Comparison of ENCODE assay signal across 19 mouse cellular contexts in the genomic region with DNA sequence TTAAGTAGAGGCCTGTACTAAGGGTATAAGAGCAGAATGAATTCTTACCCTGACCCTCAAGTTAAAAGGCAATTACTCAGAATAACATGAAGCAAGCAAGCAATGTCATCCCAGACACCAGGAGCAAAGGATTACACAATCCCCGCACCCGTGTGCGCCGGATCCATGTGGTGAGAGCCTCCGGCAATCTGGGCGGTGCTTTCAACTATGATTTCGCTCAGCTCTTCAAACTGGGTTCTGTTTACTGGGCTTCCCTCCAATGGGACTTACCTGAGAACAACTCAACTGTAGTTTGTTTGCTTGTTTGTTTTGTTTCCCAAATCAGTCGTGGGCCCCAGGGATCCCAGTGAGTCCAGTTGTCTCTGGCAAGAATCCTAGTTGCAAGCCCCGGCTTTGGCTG.
A peak's percentile ranks its signal among the peaks of the same experiment; 100 is the strongest.
DNase-seq lines count a peak whose midpoint lies in the region; ATAC-seq and TF ChIP-seq lines count a peak whose summit lies in the region.
"Had no signal": no experiment of that assay in that cellular context is flagged by ENCODE, and none has a peak within 500 bp of the region (broad histone marks: within the 10 kb centered on the region; RNA-seq: fewer than 3 reads in every experiment).

No protein-coding gene starts in this region.

- no peak overlapping the region for H3K4me3 ChIP-seq in liver, embryonic 13.5 days (replicated peaks)
- no peak overlapping the region for H3K4me3 ChIP-seq in liver, embryonic 11.5 days (ENCODE audit: low read depth, low read length)
- H3K4me3 ChIP-seq in ES-E14 (ENCODE audit: insufficient read depth in 1 of 2, low read depth in 1 of 2, low read length in 2 of 2, poor library complexity in 1 of 2, severe bottlenecking in 1 of 2), result peak overlapping the region; percentile 10 to 48; a peak in 1 of 4 replicates
- no peak overlapping the region for H3K4me3 ChIP-seq in liver, postnatal 0 days (ENCODE audit: low read depth, low read length)
- H3K4me3 ChIP-seq: embryonic facial prominence, embryonic 10.5 days; forebrain, embryonic 15.5 days; heart, adult 2 months; heart, embryonic 15.5 days; hindbrain, embryonic 15.5 days had no signal

- no peak overlapping the region for H3K27ac ChIP-seq in liver, embryonic 13.5 days
- H3K27ac ChIP-seq in liver, embryonic 11.5 days (ENCODE audit: low read depth, low read length), result no peak overlapping the region
- H3K27ac ChIP-seq in ES-E14 (ENCODE audit: insufficient read depth, low read depth, low read length, poor library complexity, severe bottlenecking), result no peak overlapping the region
- H3K27ac ChIP-seq in liver, postnatal 0 days (ENCODE audit: low read depth), result no peak overlapping the region
- H3K27ac ChIP-seq: embryonic facial prominence, embryonic 10.5 days; forebrain, embryonic 15.5 days; heart, adult 2 months; heart, embryonic 15.5 days; hindbrain, embryonic 15.5 days had no signal

- whole genome bisulfite sequencing in liver, embryonic 13.5 days (ENCODE audit: insufficient replicate concordance), result 71% methylated on average over 9 of the region's 9 CpGs
- 73% methylated on average over 9 of the region's 9 CpGs for WGBS in liver, embryonic 11.5 days
- WGBS in liver, postnatal 0 days (ENCODE audit: insufficient replicate concordance), result 69% methylated on average over 9 of the region's 9 CpGs

- H3K36me3 ChIP-seq in liver, embryonic 13.5 days, result no peaks in the 10 kb centered on the region
- H3K36me3 ChIP-seq in liver, embryonic 11.5 days (ENCODE audit: control insufficient read depth, insufficient read depth, low read length), result no peaks in the 10 kb centered on the region
- no peaks in the 10 kb centered on the region for H3K36me3 ChIP-seq in ES-E14 (ENCODE audit: control insufficient read depth, insufficient read depth, low read length, poor library complexity, severe bottlenecking)
- H3K36me3 ChIP-seq in liver, postnatal 0 days (replicated peaks; ENCODE audit: insufficient read depth, low read length), result no peaks in the 10 kb centered on the region
- H3K36me3 ChIP-seq: embryonic facial prominence, embryonic 10.5 days; forebrain, embryonic 15.5 days; heart, embryonic 15.5 days; hindbrain, embryonic 15.5 days had no signal

- H3K4me2 ChIP-seq in liver, embryonic 13.5 days, result no peak overlapping the region
- no peak overlapping the region for H3K4me2 ChIP-seq in liver, embryonic 11.5 days
- no peak overlapping the region for H3K4me2 ChIP-seq in liver, postnatal 0 days (ENCODE audit: low read depth, low read length)
- H3K4me2 ChIP-seq: forebrain, embryonic 15.5 days; heart, embryonic 11.5 days; heart, embryonic 15.5 days; hindbrain, embryonic 15.5 days had no signal

- DNase-seq in liver, embryonic 13.5 days, result no peak
- no peak for DNase-seq in liver, embryonic 11.5 days (ENCODE audit: low spot score)
- DNase-seq in ES-E14 (ENCODE audit: low read depth, low spot score) (peak; percentile 31), ZHBTc4 (ENCODE audit: low read depth, low spot score) (peak; percentile 50)
- DNase-seq in liver, postnatal 0 days, result peak; percentile 17
- no peak for DNase-seq in ovary, adult 18-20 months (ENCODE audit: low spot score)
- DNase-seq in right cerebral cortex, adult 18-20 months, result no peak
- DNase-seq: adrenal gland, adult 2 months; adrenal gland, postnatal 25 days; cerebellum, adult 18-20 months; cerebellum, adult 9-11 months; gastrocnemius, postnatal 10 days; heart, adult 2 months; heart, postnatal 14 days had no signal

- no peak for TF ChIP-seq EP300 in liver, postnatal 0 days (IDR thresholded peaks at IDR 0.05; ENCODE audit: low read depth)

- H3K4me1 ChIP-seq in liver, embryonic 13.5 days (replicated peaks), result no peaks in the 10 kb centered on the region
- H3K4me1 ChIP-seq in liver, embryonic 11.5 days (replicated peaks; ENCODE audit: control insufficient read depth, insufficient read depth, low read length), result no peaks in the 10 kb centered on the region
- H3K4me1 ChIP-seq in ES-E14 (ENCODE audit: control insufficient read depth in 2 of 2, insufficient read depth in 2 of 2, low read length in 2 of 2, poor library complexity in 1 of 2), result no peaks in the 10 kb centered on the region; a peak in 1 of 4 replicates
- H3K4me1 ChIP-seq in liver, postnatal 0 days (ENCODE audit: insufficient read depth), result no peaks in the 10 kb centered on the region

- no peak overlapping the region for H3K9ac ChIP-seq in liver, embryonic 13.5 days
- no peak overlapping the region for H3K9ac ChIP-seq in liver, embryonic 11.5 days (ENCODE audit: low read depth, low read length)
- H3K9ac ChIP-seq in ES-E14 (ENCODE audit: insufficient read depth, low read depth, low read length, poor library complexity, severe bottlenecking), result no peak overlapping the region; the same call in 1 of the 2 replicates
- no peak overlapping the region for H3K9ac ChIP-seq in liver, postnatal 0 days (replicated peaks)
- H3K9ac ChIP-seq: forebrain, embryonic 15.5 days; heart, embryonic 15.5 days; hindbrain, embryonic 15.5 days had no signal

- ATAC-seq in liver, embryonic 13.5 days (ENCODE audit: low read depth), result peak; percentile 48; the same call in 1 of the 2 replicates
- ATAC-seq in liver, embryonic 11.5 days (replicated peaks; ENCODE audit: low FRiP score), result no peak
- peak; percentile 62; the same call in 1 of the 2 replicates for ATAC-seq in liver, postnatal 0 days
- ATAC-seq: forebrain, embryonic 15.5 days had no signal

- H3K9me3 ChIP-seq in liver, embryonic 13.5 days (replicated peaks), result no peaks in the 10 kb centered on the region
- no peaks in the 10 kb centered on the region for H3K9me3 ChIP-seq in liver, embryonic 11.5 days (ENCODE audit: control insufficient read depth, low read length)
- H3K9me3 ChIP-seq in ES-E14 (ENCODE audit: control insufficient read depth, insufficient read depth, low read depth, low read length), result no peaks in the 10 kb centered on the region
- H3K9me3 ChIP-seq in liver, postnatal 0 days (ENCODE audit: low read length), result no peaks in the 10 kb centered on the region
- H3K9me3 ChIP-seq: embryonic facial prominence, embryonic 10.5 days; forebrain, embryonic 15.5 days; heart, embryonic 15.5 days; hindbrain, embryonic 15.5 days had no signal

- no peaks in the 10 kb centered on the region for H3K27me3 ChIP-seq in liver, embryonic 13.5 days
- H3K27me3 ChIP-seq in liver, embryonic 11.5 days (replicated peaks; ENCODE audit: control insufficient read depth, insufficient read depth, low read length), result no peaks in the 10 kb centered on the region
- no peaks in the 10 kb centered on the region for H3K27me3 ChIP-seq in liver, postnatal 0 days (ENCODE audit: insufficient read depth, low read length)
- H3K27me3 ChIP-seq: forebrain, embryonic 15.5 days; heart, embryonic 15.5 days; hindbrain, embryonic 15.5 days had no signal

- no peak for TF ChIP-seq CTCF in liver, postnatal 0 days (IDR thresholded peaks at IDR 0.05; ENCODE audit: low read depth)

- in situ Hi-C loops in ES-E14 (cut with MboI; ENCODE audit: low sequenced_read_pairs in 2 of 2, unreplicated experiment in 2 of 2), result no loop called here

TF ChIP-seq in ES-E14, 5 proteins besides CTCF, POLR2A, EP300 and RAD21:
- TF ChIP-seq MAFK (IDR thresholded peaks at IDR 0.05; ENCODE audit: insufficient read depth, low read depth, low read length) (no peak), HCFC1 (IDR thresholded peaks at IDR 0.05; ENCODE audit: borderline replicate concordance, insufficient read depth, low read length) (no peak), ZNF384 (IDR thresholded peaks at IDR 0.05; ENCODE audit: low read depth, low read length) (no peak), ZC3H11A (IDR thresholded peaks at IDR 0.05; ENCODE audit: borderline replicate concordance, low read depth, low read length) (no peak), CHD2 (IDR thresholded peaks at IDR 0.05; ENCODE audit: low read depth, low read length) (no peak)
TF ChIP-seq in ES-E14: peak in this region for 0.

Comparison
In these comparisons a context has a peak if more than half of its experiments do, and no peak if none do; other contexts are left out.
1. DNase-seq: peak in ES-E14 (single experiment), ZHBTc4 (single experiment) and liver, postnatal 0 days (single experiment); none in liver, embryonic 13.5 days (single experiment), liver, embryonic 11.5 days (single experiment), ovary, adult 18-20 months (single experiment) and right cerebral cortex, adult 18-20 months (single experiment).
2. H3K4me3 ChIP-seq: peak in ES-E14 (2 of 2); none in liver, embryonic 13.5 days (single experiment), liver, embryonic 11.5 days (single experiment) and liver, postnatal 0 days (single experiment).